Mouse (Mus musculus) B cell, adult 62 days (primary cell): Measurements from ENCODE around the gene Tax1bp1. TPM values are rescaled to one million over a fixed set of nuclear protein-coding genes. Genes with fewer than 3 reads are reported as not detected.

Experiments
- total RNA-seq: library from RNA; stranded (reverse); gene quantifications from 4 replicates; pipeline ENCODE4 v1.2.4, GENCODE M21; 2023

The Tax1bp1 gene
- 264 to 285 TPM (median 273 TPM) in 4 replicates for total RNA-seq

GRCm38 (mm10) chr6:52713104-52713896, at the start of gene Tax1bp1:
Gene Tax1bp1 (plus strand): TSS chr6:52713729.

Other genes with a start within 250 kb of the Tax1bp1 start
- gene Hibadh, start 73.3 kb upstream of the Tax1bp1 start, total RNA-seq = 57.1 to 63.9 TPM (median 61.2 TPM) in 4 replicates